Mouse (Mus musculus): Measurements from ENCODE around the gene Psmc1.

Gene Psmc1

DNA sequence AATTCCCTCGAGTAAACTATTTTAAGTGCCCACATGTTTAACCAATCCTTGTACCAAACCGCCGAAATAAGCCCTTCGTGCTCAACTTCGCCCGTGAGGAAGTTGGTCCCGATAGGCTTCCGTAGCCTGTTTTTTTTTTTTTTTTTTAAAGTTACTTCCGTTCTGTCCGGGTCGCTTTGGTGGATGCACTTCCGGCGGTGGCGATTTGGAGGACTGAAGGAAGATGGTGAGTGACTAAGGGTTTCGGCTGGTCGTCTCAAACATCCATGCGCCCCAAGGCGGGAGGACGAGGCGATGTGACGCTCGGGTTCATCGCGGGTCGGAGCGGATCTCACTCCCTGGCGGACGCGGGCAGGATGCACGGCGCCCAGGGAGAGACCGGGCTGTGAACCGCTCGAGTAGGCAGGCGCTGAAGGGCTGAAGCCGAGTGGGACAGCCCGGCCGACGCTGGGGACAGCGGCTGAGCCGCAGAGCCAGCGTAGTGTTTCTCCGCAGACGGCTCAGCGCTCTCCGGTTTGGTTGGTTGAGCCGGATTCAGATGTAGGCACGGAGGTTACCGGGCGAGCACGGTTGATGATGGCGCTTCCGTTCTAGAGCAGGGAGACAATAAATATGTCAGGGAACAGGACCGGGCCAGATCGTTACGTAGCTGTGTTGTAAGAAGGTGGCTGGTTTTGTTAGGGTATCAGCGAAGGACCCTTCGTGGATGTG is at the start of gene Psmc1:
Psmc1 (plus strand) TSS at position 169 of the 711 bp plus-strand sequence.
- DNase-seq (ENCODE audit: low spot score) = peak; percentile 65

DNA sequence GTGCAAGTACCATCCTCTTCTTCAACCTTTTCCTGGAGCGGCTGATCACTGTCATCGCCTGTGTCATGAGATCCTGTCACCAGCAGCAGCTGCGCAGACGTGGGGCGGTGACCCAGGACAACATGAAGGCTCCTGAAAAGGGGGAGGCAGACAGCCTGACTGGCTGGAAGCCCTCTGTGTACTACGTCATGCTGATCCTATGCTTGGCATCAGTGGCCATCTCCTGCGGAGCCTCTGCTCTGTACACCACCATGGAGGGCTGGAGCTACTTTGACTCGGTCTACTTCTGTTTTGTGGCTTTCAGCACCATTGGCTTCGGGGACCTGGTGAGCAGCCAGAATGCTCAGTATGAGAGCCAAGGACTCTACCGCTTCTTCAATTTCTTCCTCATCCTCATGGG is 48.9 kb upstream of the Psmc1 start:
- DNase-seq (ENCODE audit: low spot score) = no peak

- DNase-seq (ENCODE audit: low spot score) = no peak
Observed at GRCm38 (mm10) chr12:100061826-100062225, 48.1 kb upstream of the Psmc1 start.

GRCm38 (mm10) chr12:100062584-100062983 is 47.4 kb upstream of the Psmc1 start:
- no peak for DNase-seq (ENCODE audit: low spot score)

DNA sequence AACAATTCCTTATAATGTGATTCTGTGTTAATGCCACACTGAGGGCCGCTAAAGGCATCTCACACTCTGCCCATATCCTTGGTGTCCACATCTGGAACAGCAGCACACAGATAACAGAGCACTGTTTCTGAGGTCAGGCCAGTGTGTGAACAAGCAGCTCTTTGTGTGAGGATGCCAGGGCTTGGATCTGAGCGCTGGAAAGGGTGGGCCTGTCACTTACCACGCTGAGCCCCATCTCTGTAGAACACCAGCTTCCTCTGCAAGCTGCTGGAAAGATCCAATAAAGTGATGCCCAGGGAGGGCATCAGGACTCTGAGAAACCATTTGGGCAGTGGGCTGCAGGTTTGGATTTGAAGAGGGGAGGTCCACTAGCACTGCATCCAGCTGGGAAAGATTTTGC is 44.8 kb upstream of the Psmc1 start:
- DNase-seq (ENCODE audit: low spot score) = no peak

DNA sequence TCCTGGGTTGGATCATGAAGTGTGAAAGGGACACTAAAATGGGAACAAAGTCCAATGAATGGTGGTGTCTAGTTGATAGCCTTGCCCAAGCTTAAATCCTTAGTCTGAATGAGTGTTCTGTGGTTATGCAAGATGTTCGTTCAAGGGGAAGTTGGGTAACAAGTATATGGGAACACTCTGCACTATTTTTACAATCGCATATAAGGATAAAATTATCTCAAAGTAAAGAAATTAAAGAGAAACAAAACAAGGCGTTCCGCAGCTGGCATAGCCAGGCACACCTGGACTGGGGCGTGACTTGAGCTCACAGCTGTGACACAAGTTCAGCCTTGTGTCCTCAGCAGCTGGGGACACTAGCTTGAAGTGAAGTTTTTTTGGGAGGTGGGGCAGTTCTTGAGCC is 42.5 kb upstream of the Psmc1 start:
- no peak for DNase-seq (ENCODE audit: low spot score)

- no peak for DNase-seq (ENCODE audit: low spot score)
Observed at GRCm38 (mm10) chr12:100073201-100073672, 36.7 kb upstream of the Psmc1 start.

GRCm38 (mm10) chr12:100075715-100076114 is 34.2 kb upstream of the Psmc1 start:
- no peak for DNase-seq (ENCODE audit: low spot score)

GRCm38 (mm10) chr12:100079636-100080286 is 30.2 kb upstream of the Psmc1 start:
- DNase-seq (ENCODE audit: low spot score) = no peak

GRCm38 (mm10) chr12:100088026-100088425 is 21.9 kb upstream of the Psmc1 start:
- no peak for DNase-seq (ENCODE audit: low spot score)

- DNase-seq (ENCODE audit: low spot score) = no peak
Observed at GRCm38 (mm10) chr12:100089265-100089664, 20.7 kb upstream of the Psmc1 start.

- DNase-seq (ENCODE audit: low spot score) = no peak
Observed at GRCm38 (mm10) chr12:100090750-100091149, 19.2 kb upstream of the Psmc1 start.

- no peak for DNase-seq (ENCODE audit: low spot score)
Observed at GRCm38 (mm10) chr12:100093046-100093445, 16.9 kb upstream of the Psmc1 start.

DNA sequence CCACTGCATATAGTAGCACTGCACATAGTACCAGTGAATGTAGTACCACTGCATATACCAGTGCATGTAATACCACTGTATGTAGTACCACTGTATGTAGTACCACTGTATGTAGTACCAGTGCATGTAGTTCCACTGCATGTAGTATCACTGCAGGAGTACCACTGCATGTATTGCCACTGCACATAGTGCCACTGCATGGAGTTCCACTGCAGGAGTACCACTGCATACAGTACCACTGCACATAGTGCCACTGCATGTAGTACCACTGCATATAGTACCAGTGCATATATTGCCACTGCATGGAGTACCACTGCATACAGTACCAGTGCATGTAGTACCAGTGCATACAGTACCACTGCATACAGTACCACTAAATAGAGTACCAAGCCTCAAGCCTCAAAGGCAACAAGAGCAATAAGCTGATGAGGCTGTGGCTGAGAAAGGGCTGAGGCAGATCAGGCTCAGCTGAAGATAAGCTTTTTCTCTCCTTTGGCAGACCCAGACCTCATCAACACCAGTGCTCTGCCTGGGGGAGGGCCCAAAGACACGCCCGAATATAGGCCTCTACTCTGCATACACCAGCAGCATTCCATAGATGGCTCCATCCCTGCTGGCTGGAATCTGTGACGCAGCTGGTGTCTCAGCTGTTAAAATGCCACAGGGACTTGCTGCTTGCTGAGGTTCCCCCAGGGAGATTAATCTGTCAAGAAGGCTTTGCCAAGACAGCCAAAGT is 9.8 kb upstream of the Psmc1 start:
- DNase-seq (ENCODE audit: low spot score) = no peak

GRCm38 (mm10) chr12:100100707-100101030 is 9.3 kb upstream of the Psmc1 start:
- no peak for DNase-seq (ENCODE audit: low spot score)

DNA sequence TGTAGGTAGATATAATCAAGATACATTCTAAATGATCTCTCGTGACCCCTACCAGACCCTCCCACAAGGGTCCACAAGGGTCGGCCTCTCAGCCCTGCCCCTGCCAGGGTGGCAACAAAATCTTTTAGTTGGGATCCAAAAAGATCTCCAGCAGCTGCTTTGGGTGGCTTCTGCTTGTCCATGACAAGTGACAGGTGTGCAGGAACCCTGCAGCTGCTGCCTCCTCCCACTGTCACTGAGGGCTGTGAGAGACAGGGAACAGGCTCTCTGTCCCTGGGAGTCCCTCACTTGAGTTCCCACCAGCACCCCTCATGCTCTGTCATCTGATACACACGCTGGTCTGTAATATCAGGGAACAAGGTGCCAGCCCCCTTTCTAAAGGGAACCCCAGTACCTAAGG is 8.3 kb upstream of the Psmc1 start:
- no peak for DNase-seq (ENCODE audit: low spot score)

- DNase-seq (ENCODE audit: low spot score) = no peak
Observed at GRCm38 (mm10) chr12:100104530-100104929, 5.4 kb upstream of the Psmc1 start.

DNA sequence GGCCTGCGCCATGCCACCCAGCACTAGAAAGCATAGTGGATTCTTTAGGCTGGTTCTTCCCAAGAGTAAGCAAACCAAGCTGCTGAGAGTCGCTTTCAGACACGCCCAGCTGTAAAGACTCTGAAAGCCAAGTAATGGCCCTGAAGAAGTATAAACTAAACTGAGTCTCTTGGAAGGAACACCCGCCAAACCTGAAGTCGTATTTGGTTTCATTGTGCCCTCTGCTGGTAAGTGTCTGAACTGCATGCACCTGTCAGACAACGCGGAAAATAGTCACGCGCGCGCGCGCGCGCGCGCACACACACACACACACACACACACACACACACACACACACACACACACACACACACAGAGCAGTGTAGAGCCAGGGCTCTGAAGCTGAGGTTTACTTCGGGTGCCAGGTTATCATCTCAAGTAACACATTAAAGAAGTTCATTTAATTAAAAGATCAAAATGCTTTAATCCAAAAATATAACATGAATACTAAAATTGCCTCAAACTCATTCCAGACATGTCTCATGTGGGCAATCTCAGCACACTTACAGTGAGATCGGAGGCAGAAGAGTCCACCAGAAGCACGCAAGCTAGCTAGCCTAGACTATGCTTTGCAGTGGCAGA is 3.6 kb upstream of the Psmc1 start:
- DNase-seq (ENCODE audit: low spot score) = peak; percentile 70

DNA sequence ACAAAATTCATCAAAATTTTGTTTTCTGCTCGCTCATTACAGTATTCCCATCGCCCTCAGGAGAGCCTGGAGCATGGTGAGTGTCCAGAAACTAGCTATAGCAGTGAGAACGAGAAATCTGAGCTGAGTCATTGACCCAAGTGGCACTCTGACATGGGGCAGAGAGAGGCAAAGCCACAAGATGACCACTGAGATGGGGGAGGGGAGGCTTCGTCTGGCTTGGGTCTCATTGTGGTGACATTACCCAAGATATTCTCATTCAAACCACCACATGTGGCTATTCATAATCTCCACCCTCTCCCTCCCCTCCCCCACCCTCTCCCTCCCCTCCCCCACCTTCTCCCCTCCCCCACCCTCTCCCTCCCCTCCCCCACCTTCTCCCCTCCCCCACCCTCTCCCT is 2.5 kb upstream of the Psmc1 start:
- no peak for DNase-seq (ENCODE audit: low spot score)

GRCm38 (mm10) chr12:100115982-100116381 is 6.0 kb downstream of the Psmc1 start:
- no peak for DNase-seq (ENCODE audit: low spot score)

- DNase-seq (ENCODE audit: low spot score) = no peak
Observed at GRCm38 (mm10) chr12:100122921-100123381, 13.0 kb downstream of the Psmc1 start.

DNA sequence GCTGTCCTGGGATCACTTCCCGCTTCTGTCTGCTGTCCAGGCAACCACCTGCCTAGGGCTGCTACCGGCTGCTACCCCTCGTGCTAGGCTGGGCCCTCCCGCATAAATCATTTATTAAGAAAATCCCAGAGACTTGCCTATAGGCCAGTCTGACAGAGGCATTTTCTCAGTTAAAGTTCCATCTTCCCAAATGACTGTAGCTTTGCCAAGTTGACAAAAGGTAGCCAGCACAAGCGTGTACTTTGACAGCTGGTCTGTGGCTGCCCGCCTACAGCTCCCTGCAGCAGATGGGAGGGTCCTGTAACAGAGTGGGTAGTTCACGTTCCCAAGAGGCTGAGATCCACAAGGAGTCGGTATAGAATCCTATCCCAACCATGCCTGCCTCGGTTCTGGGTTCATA is 13.5 kb downstream of the Psmc1 start:
- no peak for DNase-seq (ENCODE audit: low spot score)
